Mouse (Mus musculus) ES-E14 (cell line): ENCODE measurements around the gene Tbc1d2b. TPM values are rescaled to one million over a fixed set of nuclear protein-coding genes. Genes with fewer than 3 reads are reported as not detected.

Experiments
- DNase-seq: peaks from one replicate; pipeline ENCODE4 v3.0.0-alpha.2; 2013; ENCODE audit warnings: low read depth, low spot score
- H3K27ac ChIP-seq: 2 replicates; pipeline ENCODE4 v1.5.1; 2012; ENCODE audit warnings: low read depth, mild to moderate bottlenecking, low read length, moderate library complexity, mixed read lengths; ENCODE audit not compliant: poor library complexity, insufficient read depth, severe bottlenecking
- H3K36me3 ChIP-seq: 2 replicates; pipeline ENCODE4 v1.6.1; 2012; ENCODE audit warnings: mild to moderate bottlenecking, low read length, moderate library complexity, mixed read lengths; ENCODE audit not compliant: control insufficient read depth, poor library complexity, insufficient read depth, severe bottlenecking
- H3K4me1 ChIP-seq, 2 experiments: fragments of 150-350 bp in 1 of 2; sonication (generic) in 1 of 2; 2 replicates each; pipeline ENCODE4 v1.6.1; 2012; ENCODE audit warnings: low read length in 2 of 2, mild to moderate bottlenecking in 1 of 2, mixed read lengths in 1 of 2; ENCODE audit not compliant: control insufficient read depth in 2 of 2, insufficient read depth in 2 of 2, poor library complexity in 1 of 2
- H3K4me3 ChIP-seq, 2 experiments: fragments of 150-350 bp in 1 of 2; sonication (generic) in 1 of 2; 2 replicates each; pipeline ENCODE4 v1.5.1; 2012; ENCODE audit warnings: low read length in 2 of 2, low read depth in 1 of 2, mild to moderate bottlenecking in 1 of 2, mixed read lengths in 1 of 2; ENCODE audit not compliant: insufficient read depth in 1 of 2, poor library complexity in 1 of 2, severe bottlenecking in 1 of 2
- H3K9ac ChIP-seq: 2 replicates; pipeline ENCODE4 v1.6.1; 2012; ENCODE audit warnings: low read depth, mild to moderate bottlenecking, low read length, mixed read lengths; ENCODE audit not compliant: poor library complexity, insufficient read depth, severe bottlenecking
- H3K9me3 ChIP-seq: fragments of 150-350 bp; sonication (generic); 2 replicates; pipeline ENCODE4 v1.6.1; 2012; ENCODE audit warnings: low read depth, mild to moderate bottlenecking, low read length; ENCODE audit not compliant: control insufficient read depth, insufficient read depth
- CHD2 ChIP-seq: IDR thresholded peaks from 2 replicates; pipeline ENCODE4 v1.6.1; 2014; ENCODE audit warnings: mild to moderate bottlenecking, low read depth, low read length, inconsistent platforms
- HCFC1 ChIP-seq: IDR thresholded peaks from 2 replicates; pipeline ENCODE4 v1.6.1; 2012; ENCODE audit warnings: low read length, inconsistent platforms, borderline replicate concordance; ENCODE audit not compliant: insufficient read depth
- MAFK ChIP-seq: IDR thresholded peaks from 2 replicates; pipeline ENCODE4 v1.6.1; 2014; ENCODE audit warnings: mild to moderate bottlenecking, low read depth, low read length, inconsistent platforms; ENCODE audit not compliant: insufficient read depth
- ZC3H11A ChIP-seq: IDR thresholded peaks from 2 replicates; pipeline ENCODE4 v1.6.1; 2012; ENCODE audit warnings: low read depth, mild to moderate bottlenecking, inconsistent platforms, low read length, borderline replicate concordance
- ZNF384 ChIP-seq: IDR thresholded peaks from 2 replicates; pipeline ENCODE4 v1.6.1; 2012; ENCODE audit warnings: low read depth, low read length, inconsistent platforms
- in situ Hi-C, 2 experiments: fragments of 600-800 bp; cut with MboI; formaldehyde crosslinking; loops; one replicate each; pipeline ENCODE4 v1.15.1; 2025; ENCODE audit warnings: low sequenced_read_pairs in 2 of 2, inconsistent platforms in 1 of 2; ENCODE audit not compliant: unreplicated experiment in 2 of 2
- total RNA-seq: library from RNA; depleted of rRNA; stranded (reverse); fragments of 300-350 nt; gene quantifications from 2 replicates; pipeline ENCODE4 v1.2.3, GENCODE M21; 2012; rRNA removed

Gene Tbc1d2b
- total RNA-seq, 1 experiment: 10.2 TPM

- no peak; the same call in 1 of the 2 replicates for TF ChIP-seq ZNF384
- no peak for TF ChIP-seq MAFK
- no peak for TF ChIP-seq ZC3H11A
- TF ChIP-seq CHD2: no peak
- no peak for TF ChIP-seq HCFC1
- in situ Hi-C loops: no loop called here
- H3K9ac ChIP-seq: peak within 1 kb of the TSS; percentile 61
- peak within 1 kb of the TSS; percentile 72 to 73 for H3K4me3 ChIP-seq
- DNase-seq: peak; percentile 55
- H3K4me1 ChIP-seq: 0 out of 4 replicates have a peak, but pooled peaks cover 0 to 2% of the 10 kb centered on the region in 2 experiments
- no peaks in the 10 kb centered on the region for H3K9me3 ChIP-seq
- H3K36me3 ChIP-seq: no peaks in the 10 kb centered on the region
- no peak within 1 kb of the TSS for H3K27ac ChIP-seq
Measured at GRCm38 (mm10) chr9:90162926-90163748, 107.5 kb downstream of the Tbc1d2b start, which contains the start of gene Adamts7. Gene Adamts7, plus strand, starts transcription at chr9:90163069.

GRCm38 (mm10) chr9:90162243-90162925 lies 108.2 kb downstream of the Tbc1d2b start:
- no peak for TF ChIP-seq MAFK
- peak; percentile 57 for TF ChIP-seq ZNF384
- Histone ChIP-seq H3K4me1 (0 out of 4 replicates have a peak, but pooled peaks cover 0 to 2% of the 10 kb centered on the region in 2 experiments), H3K36me3 (no peaks in the 10 kb centered on the region), H3K9me3 (no peaks in the 10 kb centered on the region), H3K9ac (no peak overlapping the region), H3K4me3 (peak overlapping the region; percentile 57 to 73), H3K27ac (no peak overlapping the region)
- in situ Hi-C loops: no loop called here
- peak; percentile 65 for DNase-seq

Other genes starting within 250 kb of the Tbc1d2b start
- 3.3 and 5.4 TPM in 2 replicates for gene Ctsh, start 216.7 kb downstream of the Tbc1d2b start, total RNA-seq
- gene Morf4l1, start 156.0 kb downstream of the Tbc1d2b start, total RNA-seq: 139 and 201 TPM in 2 replicates
- gene Adamts7, start 107.7 kb downstream of the Tbc1d2b start, total RNA-seq: 9.5 and 11.7 TPM in 2 replicates